Mouse (Mus musculus) kidney, postnatal 10 days (tissue): ENCODE results near the gene Cnbp.

Source experiments
- DNase-seq: peaks from one replicate; pipeline ENCODE4 v3.0.0; 2021; ENCODE audit warnings: mixed read lengths

Cnbp gene

GRCm38 (mm10) chr6:87804036-87804435 is 46.9 kb downstream of the Cnbp start:
- no peak for DNase-seq

- DNase-seq: no peak
Observed at GRCm38 (mm10) chr6:87802462-87802861, 48.4 kb downstream of the Cnbp start.

- DNase-seq: no peak
Observed at GRCm38 (mm10) chr6:87799576-87799975, 51.3 kb downstream of the Cnbp start.

- no peak for DNase-seq
Observed at GRCm38 (mm10) chr6:87797321-87797720, 53.6 kb downstream of the Cnbp start.

- no peak for DNase-seq
Observed at GRCm38 (mm10) chr6:87796251-87796880, 54.5 kb downstream of the Cnbp start.

- no peak for DNase-seq
Observed at GRCm38 (mm10) chr6:87795385-87796150, 55.3 kb downstream of the Cnbp start.

GRCm38 (mm10) chr6:87793821-87794510 is 56.9 kb downstream of the Cnbp start:
- DNase-seq: no peak
